Mouse (Mus musculus) testis, adult 10 weeks (tissue): Measurements from ENCODE around the gene B230104I21Rik. TPM values are rescaled to one million over a fixed set of nuclear protein-coding genes. Genes with fewer than 3 reads are reported as not detected.

Source experiments
- polyA plus RNA-seq: library from polyadenylated mRNA; stranded (reverse); fragments of 350-450 nt; fragmentation: Illumina TruSeq; extraction: RNeasy Lipid Tissue Mini Kit (QIAGEN cat#74804); gene quantifications from one replicate; pipeline ENCODE4 v1.2.3, GENCODE M21; 2014; ENCODE audit warnings: low read depth, low replicate concordance

B230104I21Rik gene
- polyA plus RNA-seq = not detected

DNA sequence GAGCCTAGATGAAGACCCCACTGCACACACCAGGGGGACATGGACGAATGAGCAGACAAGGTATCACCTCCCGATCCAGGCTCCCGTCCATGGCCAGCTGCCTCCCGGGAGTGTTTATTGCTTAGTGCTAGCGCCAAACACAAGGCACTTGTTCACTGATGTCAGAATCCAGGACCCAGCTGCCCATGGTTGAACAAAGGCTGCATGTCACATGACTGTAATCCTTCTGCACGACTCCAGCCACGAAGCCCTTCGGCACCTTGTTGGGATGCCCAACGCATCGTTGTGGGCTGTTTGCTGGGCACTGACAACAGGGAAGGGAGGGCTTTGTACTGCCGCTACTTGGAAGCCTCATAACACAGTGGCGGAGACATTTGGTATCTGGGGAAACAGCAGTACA is at the start of gene B230104I21Rik:
B230104I21Rik (plus strand) TSS at position 367 of the 400 bp plus-strand sequence.

DNA sequence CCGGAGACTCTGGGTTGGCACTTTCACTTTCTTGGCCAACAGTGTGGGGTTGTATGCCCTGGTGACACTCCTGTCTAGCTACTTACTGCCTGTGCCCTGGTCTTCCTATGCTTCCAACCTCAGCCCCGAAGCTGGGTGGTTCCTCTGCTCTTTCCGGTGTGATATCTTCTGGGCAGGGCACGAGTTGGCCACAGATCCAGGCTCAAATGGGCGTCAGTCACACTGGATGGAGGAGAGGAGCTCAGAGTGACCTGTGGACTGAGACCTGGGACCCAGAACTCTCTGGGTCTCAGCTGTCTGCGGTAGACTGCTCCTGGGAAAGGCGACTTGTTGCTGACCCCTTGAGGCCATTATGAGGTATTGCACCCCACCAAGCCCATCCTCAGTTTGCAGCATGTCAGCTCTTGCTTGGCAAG is 34.5 kb upstream of the B230104I21Rik start, which contains the start of gene Arhgef16:
Arhgef16 (minus strand) TSS at position 211 of the 416 bp plus-strand sequence.

Other genes with a start within 250 kb of the B230104I21Rik start
- gene Trp73, start 195.9 kb upstream of the B230104I21Rik start, polyA plus RNA-seq = not detected
- gene Wrap73, start 193.8 kb upstream of the B230104I21Rik start, polyA plus RNA-seq = 1.1 TPM
- gene Tprgl, start 175.5 kb upstream of the B230104I21Rik start, polyA plus RNA-seq = 127 TPM
- gene Megf6, start 165.4 kb upstream of the B230104I21Rik start, polyA plus RNA-seq = 0.04 TPM
- gene Arhgef16, start 34.5 kb upstream of the B230104I21Rik start, polyA plus RNA-seq = not detected